Mouse (Mus musculus): Measurements from ENCODE around the gene Ccnb3. TPM values are rescaled to one million over a fixed set of nuclear protein-coding genes. Genes with fewer than 3 reads are reported as not detected.
"Not testable (repeated sequence)": the region's sequence is repeated elsewhere in the genome, so short reads cannot be mapped to it uniquely, and the experiment has no call there.

The Ccnb3 gene
- total RNA-seq (2021), result not detected in 2 replicates
- long read RNA-seq, experiment 1, result 0 reads
- long read RNA-seq, experiment 2, result 0 reads

- DNase-seq, result no peak
Measured at GRCm38 (mm10) chrX:7041519-7041918, at the start of gene Ccnb3. Ccnb3 (minus strand) TSS chrX:7041619.

- DNase-seq, result no peak
Measured at GRCm38 (mm10) chrX:7090323-7090722, 48.9 kb upstream of the Ccnb3 start.

DNA sequence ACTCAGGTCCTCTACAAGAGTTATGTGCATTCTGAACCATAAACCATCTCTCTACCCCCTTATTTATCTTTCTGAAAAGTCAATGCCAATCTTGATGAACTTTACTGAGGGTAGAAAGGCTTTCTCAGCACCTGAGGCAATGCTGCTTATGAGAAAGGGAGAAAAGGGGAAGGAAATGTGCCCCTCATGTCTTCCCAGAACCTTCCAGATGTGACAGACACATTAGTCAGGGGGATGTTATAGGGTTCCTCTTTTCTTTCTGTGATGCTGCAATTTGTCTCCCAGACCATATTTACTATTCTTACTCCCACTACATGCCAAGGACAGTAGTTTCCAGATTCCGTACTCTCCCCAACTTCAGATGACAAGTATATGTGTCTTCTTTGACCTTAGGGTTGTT is 44.5 kb upstream of the Ccnb3 start:
- DNase-seq, result no peak

DNA sequence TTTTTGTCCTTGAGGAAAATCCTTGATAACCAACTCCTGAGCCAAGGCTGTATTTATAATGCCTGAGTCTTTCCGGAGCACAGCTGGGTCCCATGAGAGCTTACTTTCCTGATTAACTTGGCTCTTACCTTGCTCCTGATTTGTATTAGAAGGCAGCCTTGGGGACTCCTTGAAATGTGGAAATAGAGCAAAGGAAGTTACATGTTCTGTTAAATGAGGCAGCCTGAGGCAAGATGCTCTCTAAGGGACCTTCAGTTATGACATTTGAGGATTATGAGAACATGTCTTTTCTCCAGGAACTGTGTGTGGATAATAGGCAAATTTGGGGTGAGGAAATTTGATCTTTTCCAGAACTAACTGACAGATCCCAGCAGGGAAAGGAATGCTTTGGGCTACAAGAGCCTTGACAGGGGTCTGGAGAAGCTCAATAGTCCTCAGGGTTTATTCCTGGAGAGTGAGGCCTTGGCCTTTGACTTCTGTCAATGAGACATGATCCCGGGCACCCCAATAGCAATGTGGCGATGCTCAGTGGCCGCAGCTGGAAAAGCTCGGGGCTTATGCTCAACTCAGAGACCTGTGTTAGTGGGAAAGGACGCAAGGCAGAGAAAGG is 38.5 kb upstream of the Ccnb3 start:
- no peak for DNase-seq

- peak; percentile 6 for DNase-seq
Measured at GRCm38 (mm10) chrX:7068002-7068401, 26.6 kb upstream of the Ccnb3 start.

- no peak for DNase-seq
Measured at GRCm38 (mm10) chrX:7067219-7067618, 25.8 kb upstream of the Ccnb3 start, which contains the start of gene Akap4. Akap4 (plus strand) TSS chrX:7067519.

DNA sequence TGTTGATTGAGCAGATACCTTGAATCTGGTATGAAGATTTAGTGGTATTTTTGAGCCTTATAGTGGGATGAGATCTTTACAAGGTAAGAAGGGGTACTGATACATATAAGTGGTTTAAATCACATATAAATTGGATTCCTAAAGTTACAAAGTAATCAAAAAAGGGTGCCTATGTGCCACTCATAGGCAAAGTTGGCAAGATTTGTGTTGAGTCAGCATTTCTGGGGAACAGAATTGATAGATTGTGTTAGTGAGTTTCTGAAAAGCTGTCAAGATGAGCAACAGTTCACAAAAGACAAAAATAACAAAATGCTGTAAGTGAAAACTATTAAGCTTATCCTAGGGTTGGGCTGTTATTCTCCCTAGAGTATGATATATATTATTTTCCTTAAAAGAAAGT is 22.7 kb upstream of the Ccnb3 start:
- DNase-seq, result no peak

- DNase-seq, result no peak
Measured at GRCm38 (mm10) chrX:7057634-7058033, 16.2 kb upstream of the Ccnb3 start.

- DNase-seq, result no peak
Measured at GRCm38 (mm10) chrX:7057056-7057455, 15.6 kb upstream of the Ccnb3 start.

DNA sequence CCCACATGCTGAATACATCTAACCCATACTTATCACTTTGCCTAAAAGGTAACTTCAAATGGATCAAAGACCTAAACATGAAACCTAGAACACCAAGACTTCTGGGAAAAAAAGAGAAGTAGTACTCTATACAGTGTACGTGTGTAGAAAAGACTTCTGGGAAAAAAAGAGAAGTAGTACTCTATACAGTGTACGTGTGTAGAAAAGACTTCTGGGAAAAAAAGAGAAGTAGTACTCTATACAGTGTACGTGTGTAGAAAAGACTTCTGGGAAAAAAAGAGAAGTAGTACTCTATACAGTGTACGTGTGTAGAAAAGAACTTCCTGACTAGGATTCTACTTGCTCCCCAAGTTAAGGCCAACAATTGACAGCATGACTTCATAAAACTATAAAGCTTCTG is 57.5 kb downstream of the Ccnb3 start:
- DNase-seq, result not testable (repeated sequence)

DNA sequence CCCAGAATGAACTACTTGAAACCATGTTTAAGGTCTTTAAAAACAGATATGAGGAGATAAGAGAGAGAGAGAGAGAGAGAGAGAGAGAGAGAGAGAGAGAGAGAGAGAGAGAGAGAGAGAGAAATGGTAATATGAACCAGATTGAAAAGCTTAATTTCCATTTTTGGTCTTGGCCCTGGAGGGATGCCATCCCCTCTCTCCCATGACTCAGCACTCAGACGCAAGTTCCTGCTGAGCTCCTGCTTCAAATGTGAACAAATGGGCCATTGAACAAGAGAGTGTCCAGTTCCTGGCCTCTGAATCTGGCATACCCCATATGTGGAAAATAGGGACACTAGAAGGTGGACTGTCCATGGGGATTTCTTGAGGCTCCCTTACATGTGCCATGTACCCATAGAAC is 69.5 kb downstream of the Ccnb3 start:
- peak; percentile 8 for DNase-seq

GRCm38 (mm10) chrX:6968598-6968997 is 72.8 kb downstream of the Ccnb3 start:
- no peak for DNase-seq

Other genes with a start within 250 kb of the Ccnb3 start
- not detected in 2 replicates for gene Akap4, start 25.9 kb upstream of the Ccnb3 start, total RNA-seq (2021)